Mouse (Mus musculus) regulatory T cell (primary cell): ENCODE measurements around the gene Cd24a.

Experiments
- in situ Hi-C: fragments of 300-600 bp; cut with MboI, MseI; formaldehyde crosslinking; loops from one replicate; pipeline ENCODE4 v1.15.1; 2025; ENCODE audit warnings: high pct_unique_total_duplicates

Gene Cd24a

DNA sequence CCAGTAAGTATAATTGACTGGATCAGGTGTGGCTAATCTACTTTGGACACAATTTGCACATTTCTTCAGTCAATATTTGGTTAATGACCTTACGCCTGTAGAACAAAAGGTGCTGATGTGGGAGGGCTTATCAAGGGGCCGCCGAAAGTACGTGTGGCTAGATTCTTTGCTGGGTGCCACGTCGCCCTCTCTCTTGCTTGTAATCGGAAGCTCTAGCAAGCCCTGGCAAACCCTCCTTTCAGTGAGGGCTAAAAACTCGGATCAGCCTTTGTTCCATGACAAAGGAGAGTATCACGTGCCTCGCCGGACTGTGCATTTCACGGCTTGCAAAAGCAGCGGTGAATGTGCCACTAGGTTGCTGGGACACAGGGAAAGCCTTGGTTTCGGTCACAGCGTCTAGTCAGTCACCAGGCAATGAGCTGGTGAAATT, 2.6 kb downstream of the Cd24a start:
- in situ Hi-C loops = no loop called here

DNA sequence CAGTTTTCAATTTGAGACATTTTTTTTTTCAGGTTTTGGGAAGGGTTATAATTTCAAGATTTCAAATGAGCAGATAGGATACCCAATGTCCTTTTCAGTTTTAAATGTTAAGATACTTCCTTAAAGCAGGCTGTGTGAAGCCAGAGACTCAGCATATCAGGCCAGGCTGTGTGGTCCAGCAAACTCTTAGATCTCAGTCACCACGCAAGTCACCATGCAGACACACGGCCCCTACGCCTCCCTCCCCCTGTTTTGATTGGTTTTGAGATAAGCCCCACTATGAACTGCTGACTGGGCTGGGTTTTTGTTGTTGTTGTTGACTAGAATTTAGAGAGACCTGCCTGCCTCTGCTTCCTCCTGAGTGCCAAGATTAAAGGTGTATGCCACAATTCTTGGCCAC, 3.2 kb downstream of the Cd24a start:
- in situ Hi-C loops = no loop called here

DNA sequence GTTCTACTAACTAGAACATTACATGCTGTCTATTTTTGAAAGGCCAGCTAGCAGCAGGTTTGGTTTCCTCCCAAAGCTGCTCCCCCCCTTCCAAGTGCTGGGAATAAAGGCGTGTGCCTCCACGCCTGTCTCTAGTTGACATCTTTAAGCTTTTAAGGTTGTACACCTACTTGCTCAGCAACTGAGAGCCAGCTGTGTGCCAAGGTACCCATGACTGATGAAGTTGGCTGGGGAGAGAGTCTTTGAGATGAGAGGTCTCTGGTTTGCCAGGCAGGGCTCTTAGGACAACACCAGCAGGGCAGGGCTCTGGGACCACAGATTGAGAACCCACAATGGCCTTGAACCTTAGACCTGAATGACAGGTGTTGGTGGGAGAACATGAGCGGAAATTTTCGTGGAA, 6.5 kb downstream of the Cd24a start:
- in situ Hi-C loops = no loop called here

DNA sequence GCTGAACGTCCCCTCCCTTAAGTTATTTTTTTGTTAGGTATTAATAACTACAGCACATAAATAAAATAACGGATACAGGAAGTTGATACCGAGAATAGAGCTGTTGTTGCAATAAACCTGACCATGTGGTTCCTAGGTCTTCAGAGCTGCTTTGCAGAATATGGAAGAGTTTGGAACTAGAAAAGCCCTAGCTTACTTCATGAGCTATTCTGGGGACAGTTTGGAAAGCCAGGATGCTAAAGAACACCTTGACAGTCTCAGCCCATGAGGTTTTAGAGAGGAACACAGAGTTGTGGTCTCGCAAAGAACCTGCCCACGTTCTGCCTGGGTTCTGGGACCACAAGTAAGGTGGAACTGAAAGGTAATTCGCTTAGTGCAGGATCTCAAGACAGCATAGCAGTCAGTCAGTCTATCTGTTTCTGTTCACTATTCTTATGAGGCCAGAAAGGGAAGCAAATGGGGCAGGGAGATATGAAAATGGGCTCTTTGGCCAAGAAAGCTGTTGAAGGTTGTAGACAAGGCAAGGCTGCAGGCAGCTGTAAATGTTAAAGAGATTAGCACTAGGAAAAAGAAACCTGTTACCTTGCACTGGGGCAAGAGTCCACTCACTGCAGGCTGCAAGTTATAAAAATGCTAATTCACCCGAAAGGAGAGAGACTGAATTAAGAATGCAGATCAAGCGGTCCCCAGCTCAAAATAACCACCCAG, 10.5 kb downstream of the Cd24a start:
- in situ Hi-C loops = no loop called here

DNA sequence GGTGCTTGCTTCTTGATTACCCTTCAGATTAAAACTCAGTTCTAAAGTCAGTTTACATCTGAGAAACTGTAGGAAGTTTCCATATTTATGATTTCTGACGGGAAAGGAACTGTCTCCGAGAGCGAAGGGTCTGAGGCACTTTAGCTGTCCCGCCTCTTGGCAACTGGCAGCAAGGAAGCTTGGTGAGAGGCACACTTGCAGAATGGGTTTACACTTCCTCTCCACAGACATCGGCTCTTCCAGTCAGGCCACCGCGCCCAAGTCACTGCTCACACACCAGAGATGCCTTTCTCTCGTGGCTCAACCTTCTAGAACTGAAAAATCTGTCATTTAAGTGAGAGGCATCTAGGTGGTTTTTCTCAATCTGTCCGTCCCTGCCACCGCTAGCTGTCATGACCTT, 13.4 kb downstream of the Cd24a start:
- in situ Hi-C loops = no loop called here

DNA sequence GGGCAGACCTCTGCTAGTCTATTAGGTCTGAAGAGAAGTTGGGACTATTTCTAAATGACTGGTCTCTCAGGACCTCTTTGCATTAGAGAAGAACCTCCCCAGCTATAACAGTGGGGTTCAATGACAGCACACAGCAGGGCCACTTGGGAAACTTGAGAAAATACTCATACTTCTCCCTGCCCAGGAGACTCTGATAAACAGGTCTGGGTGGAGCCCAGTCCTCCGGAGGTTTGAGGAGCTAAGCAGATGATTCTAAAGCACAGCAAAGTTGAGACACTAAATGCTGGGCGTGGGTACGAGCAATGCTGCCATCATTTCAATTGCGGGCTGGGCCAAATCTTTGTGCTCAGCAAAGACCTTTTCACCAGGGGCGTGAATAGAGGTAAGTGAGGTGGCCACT, 15.1 kb downstream of the Cd24a start:
- in situ Hi-C loops = no loop called here

DNA sequence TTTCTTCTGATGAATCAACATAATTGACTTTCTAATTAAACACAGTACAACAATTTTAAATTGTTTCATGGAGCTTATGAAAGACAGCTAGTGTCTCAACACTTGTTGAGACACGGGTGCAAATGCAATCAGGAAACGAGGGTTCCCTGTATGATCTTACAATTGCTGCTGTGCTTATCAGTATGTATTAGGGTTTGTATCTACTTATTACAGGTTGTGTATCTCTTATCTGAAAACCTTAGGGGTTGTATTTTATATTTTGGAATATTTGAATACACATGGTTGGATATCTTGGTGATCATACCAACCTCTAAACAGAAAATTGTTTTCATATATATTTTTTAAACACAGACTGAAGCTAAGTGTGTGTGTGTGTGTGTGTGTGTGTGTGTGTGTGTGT, 16.1 kb downstream of the Cd24a start:
- in situ Hi-C loops = no loop called here

DNA sequence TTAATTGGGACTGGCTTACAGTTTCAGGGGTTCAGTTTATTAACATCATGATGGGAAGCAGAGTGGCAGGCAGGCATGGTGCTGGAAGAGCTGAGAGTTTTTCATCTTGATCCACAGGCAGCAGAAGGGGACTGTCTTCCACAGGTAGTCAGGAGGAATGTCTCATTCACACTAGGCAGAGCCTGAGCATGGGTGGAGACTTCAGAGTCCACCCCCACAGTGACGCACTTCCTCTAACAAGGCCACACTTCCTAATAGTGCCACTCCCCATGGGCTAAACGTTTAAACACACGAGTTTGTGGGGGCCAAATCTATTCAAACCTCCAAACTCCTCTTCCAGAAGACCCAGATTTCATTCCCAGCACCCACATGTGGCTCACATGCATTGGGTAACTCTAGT, 16.8 kb downstream of the Cd24a start:
- in situ Hi-C loops = no loop called here

DNA sequence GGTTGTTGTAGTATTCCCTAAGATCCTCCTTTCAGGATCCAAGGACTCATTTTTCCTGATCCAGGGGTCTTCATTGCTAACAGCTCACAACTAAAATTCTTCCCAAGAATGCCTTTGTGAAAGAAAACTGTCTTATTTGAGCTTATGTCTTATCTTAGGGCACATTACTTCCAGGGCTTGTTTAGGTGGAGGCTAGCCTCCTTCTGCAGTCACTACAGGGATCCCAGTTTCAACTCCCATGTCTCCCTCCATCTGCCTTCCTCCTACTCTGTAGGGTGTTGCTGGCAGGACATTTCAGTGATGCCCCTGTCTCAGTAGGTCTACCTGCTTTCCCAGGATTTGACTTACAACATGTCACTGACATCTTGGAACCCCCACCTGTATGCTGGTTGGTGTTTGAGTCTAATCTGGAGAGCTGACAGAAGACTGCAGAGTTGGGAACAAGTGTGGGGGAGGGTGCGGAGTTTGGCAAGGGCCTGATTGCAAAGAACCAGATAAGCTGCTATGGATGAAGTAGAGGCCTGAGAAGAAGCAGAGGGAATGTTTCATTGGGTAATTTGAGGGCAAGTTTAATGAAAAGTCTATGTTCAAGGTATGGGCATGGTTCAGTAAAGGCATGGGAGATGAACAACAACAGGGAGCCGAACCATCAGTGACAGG, 20.1 kb downstream of the Cd24a start:
- in situ Hi-C loops = no loop called here

DNA sequence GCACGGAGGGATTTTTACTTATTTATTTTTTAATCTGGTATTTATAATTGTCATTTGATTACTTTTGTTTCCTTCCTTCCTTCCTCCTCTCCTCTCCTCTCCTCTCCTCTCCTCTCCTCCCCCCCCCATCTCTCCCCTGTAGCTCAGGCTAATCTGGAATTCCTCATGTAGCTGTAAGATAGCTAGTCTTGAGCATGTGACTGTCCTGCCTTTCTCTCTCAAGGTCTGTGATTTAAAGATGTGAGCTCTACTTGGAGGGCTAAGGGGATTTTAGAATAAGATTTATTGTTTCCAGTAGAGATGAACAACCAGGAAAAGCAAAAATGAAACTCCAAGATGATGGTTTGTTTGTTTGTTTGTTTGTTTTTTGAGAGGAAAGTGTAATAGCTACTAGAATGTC, 23.0 kb downstream of the Cd24a start:
- in situ Hi-C loops = no loop called here

DNA sequence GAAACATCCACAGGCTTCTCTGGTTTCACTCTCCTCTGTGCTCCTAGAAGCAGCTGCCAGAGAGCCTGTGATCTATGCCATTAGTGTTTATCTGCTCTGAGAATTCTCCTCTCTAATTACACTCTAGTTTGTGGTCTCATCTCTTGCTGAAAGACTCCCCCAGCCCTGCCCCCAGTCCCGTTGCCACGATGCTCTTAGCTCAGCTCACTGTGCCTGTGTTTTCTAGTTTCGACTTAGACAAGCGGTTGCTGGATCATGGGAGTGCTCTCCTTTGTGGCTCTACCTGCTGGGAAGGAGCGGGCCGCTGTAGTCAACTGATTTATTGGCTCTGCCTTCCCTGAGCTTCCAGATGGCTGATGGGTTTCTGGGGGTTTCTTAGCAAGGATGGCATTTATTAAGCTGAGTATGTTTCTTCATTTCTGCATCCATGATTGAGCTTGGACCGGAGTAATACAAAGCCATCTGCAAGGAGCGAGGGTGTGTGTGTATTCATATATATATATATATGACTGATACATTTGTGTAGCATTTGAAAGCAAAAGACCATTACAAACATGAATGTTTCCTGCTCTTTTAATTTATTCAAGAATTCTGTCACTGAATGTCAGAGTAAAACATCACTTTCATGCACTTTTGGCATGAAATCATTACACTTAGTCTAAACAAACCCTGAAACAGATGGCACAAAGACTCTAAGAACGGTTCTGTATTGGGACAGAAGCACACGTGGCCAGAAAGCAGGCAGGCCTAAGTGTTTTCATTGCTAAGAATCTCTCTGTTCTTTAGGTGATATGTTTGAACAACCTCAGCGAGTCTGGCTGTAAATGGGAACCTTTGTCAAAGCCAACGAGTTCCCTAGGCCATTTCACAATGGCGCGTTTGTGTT, 23.7 kb downstream of the Cd24a start:
- in situ Hi-C loops = no loop called here

DNA sequence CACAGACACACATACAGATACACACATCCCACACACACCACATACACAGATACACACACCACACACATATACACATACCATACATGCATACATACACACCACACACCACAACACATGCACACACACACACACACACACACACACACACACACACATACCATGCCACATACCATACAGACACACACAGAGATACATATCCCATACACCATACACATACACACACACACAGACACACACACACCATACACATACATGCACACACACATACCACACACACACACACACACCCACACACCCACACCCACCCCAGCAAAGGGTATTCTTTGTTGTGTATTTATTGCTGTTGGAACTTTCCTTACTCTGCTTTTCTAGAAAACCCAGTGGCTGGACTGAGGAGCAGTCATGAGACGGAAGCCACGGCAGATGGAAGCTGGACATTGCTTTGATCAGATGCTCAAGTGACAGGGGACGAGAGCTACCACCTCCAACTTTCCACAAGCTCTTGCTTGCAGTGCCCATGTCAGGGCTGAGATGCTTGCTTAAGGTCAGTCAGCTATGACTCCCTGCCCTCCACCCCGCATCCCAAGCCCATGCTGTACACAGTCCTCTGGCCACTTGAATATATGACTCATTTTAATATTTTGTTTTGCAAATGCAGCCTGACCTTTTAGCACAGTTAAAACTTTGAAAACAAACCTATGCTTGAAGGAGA, 26.0 kb downstream of the Cd24a start:
- in situ Hi-C loops = no loop called here

DNA sequence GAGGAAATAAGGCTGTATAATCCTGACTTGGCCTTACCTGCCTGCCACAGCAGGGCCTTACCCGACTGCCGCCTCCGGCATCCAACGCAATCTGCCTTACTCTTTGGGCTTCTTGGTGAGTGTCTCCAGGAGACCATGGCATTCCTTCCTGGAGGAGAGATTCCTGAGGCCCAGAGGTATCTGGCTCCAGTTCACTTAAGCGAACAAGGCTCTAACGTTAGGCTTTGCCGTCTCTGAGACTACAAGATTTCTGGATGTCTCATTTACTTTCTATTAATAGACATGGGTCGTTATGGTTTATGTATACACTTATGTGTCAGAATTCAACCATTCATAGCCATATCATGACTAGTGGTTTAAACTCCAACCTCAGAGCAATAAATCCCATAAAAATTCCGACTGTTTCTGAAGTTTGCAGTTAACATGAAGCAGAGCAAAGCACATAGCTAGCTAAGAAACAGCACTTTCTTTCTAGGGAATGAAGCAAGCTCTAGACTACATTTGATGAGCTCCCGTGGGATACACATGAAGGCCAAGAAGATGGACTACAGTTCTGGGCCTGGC, 26.7 kb downstream of the Cd24a start:
- in situ Hi-C loops = no loop called here

DNA sequence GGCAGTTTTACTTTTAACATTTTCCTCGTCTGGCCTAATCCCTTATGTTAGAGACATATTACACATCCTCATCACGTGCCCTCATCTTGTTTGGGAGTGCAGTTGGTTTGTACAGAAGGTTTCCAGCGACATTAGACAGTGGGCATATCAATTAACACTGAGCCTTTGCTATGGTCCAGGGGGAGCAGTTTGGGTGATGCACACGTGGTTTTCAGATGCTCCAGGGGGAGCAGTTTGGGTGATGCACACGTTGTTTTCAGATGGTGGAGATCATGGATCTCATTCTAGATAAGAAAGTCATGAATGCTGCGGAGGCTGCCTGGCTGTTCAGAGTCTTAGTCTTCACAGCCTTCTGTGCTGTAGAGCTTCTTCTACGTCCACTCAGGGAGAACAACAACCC, 27.8 kb downstream of the Cd24a start:
- in situ Hi-C loops = no loop called here

DNA sequence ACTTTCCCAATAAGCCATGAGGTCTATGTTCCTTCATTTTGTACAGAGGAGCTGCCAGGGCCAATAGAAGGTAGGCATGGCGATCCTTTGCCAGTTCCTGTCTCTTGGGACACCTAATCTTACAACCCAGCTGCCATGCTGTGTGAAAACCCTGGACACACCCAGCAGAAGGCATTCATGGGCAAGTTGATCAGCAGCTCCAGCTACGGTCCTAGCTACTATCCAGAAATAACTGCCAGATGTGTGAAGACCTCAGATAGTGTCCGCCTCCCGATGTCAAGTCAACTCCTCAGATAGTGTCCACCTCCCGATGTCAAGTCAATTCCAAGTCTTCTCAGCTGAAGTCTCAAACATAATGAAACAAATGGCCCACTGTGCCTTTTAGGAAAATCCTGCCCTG, 31.4 kb downstream of the Cd24a start:
- in situ Hi-C loops = no loop called here

DNA sequence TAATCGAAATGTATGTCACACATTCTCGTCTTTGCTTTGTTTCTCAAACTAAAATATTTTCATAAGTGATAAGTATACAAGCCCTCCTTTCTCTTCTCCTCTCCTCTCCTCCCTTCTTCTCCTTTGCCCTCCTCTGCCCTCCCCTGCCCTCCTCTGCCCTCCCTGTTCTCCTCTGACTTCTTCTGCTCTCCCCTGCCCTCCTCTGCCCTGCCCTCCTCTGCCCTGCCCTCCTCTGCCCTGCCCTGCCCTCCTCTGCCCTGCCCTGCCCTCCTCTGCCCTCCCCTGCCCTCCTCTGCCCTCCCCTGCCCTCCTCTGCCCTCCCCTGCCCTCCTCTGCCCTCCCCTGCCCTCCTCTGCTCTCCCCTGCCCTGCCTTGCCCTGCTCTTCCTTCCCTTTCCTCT, 31.9 kb downstream of the Cd24a start:
- in situ Hi-C loops = no loop called here

DNA sequence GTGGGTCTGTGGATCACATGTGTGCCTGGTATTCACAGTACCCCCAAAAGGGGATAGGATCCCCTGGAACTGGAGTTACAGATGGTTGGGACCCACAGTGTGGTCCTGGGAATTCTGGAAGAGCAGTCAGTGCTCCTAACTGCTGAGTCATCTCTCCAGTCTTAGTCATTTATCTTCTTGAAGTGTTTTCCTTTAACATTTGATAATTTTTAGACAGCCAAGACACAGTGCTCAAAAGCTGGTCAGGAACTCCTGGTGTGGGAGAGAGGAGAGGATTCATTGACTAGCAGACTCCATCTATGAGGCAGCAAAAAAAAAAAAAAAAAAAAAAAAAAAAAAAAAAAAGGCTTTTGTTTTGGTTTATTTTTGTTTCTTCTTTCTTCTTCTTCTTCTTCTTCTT, 33.0 kb downstream of the Cd24a start:
- in situ Hi-C loops = no loop called here

DNA sequence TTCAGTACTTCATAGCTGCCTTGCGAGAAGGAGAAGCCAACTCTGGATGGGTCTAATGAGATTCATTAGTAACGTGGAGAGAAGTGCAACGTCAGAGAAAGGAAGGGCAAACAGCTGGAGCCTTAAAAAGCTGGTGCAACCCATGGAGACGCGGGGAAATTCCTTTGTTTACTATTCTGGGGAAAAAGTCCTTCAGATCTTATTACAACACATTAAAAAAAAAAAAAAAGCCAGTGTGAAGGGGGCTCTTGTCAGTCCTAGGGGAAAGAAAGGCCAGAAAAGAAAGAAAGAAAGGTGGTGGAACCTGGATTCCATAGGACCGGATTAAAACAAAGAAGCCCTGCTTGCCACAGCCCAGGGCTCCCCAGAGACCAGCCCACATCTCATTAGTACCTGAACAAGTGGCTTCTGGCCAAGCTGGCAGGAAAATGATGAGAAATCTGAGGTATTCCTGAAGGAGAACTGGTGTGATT, 41.0 kb downstream of the Cd24a start:
- in situ Hi-C loops = no loop called here

DNA sequence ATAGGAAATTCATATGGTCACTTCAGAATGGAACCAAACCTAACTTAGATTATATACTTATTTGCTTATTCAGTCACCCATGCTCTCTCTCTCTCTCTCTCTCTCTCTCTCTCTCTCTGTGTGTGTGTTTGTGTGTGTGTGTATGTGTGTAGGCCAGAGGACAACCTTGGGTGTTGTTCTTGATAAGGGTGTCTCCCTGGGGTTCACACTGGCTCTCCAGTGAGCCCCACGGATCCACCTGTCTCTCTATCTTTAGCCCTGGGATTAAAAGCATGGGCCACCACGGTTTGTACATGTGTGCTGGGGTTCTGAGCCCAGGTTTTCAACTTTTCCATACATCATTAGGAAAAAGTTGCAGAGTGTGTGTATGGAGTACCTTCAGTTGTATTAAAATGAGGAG, 41.9 kb downstream of the Cd24a start:
- in situ Hi-C loops = no loop called here

DNA sequence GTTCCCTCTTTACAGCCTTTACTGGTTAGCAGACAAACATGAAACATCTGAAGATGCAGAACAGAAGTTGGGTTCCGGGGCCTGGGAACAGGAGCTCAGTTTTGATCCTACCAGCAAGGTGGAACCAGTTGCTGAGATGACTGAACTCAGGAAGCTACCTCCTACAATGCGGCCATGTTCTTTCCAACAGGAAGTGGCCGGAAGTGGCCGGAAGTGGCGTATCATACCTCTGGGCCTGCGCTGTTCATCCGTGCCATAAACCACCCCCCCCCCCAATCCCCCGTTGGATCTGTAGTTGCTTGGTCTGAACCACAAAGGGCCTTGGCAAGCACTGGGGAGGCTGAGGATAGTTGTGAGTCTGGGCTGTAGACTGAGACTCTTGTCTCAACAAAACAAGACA, 45.4 kb downstream of the Cd24a start:
- in situ Hi-C loops = no loop called here

DNA sequence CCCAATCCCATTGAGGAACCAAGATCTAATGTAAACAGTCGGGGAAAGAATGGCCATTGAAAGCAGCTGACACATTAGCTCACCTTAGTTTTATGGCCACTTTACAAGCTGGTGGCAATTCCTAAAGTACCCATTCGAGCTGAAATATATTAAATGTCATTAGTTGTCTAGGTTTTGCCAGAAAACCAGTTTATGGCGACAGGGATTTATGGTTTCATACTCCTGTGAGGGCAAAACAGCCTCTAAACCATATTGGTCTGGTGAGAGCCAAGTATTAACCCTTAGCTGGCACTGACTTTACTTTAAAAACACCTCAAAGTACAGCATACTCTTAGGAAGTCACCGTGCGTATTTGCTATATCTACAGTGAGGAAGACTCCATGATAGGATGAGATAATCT, 46.3 kb downstream of the Cd24a start:
- in situ Hi-C loops = no loop called here
